Mouse (Mus musculus) adrenal gland, postnatal 14 days (tissue): ENCODE measurements around the gene Vmn1r40. TPM values are rescaled to one million over a fixed set of nuclear protein-coding genes. Genes with fewer than 3 reads are reported as not detected.

Experiments
- total RNA-seq: library from RNA; stranded (reverse); gene quantifications from 2 replicates; pipeline ENCODE4 v1.2.3, GENCODE M21; 2021

Vmn1r40 gene
- total RNA-seq, 1 experiment from 2014 or later, result not detected

Other genes with a start within 250 kb of the Vmn1r40 start
- gene Chchd6, start 111.9 kb upstream of the Vmn1r40 start, total RNA-seq, result 25.8 and 28.5 TPM in 2 replicates
- gene Txnrd3, start 63.6 kb upstream of the Vmn1r40 start, total RNA-seq, result 11.1 and 12.7 TPM in 2 replicates
- not detected in 2 replicates for gene Vmn1r41, start 33.2 kb downstream of the Vmn1r40 start, total RNA-seq
- gene Vmn1r42, start 168.9 kb downstream of the Vmn1r40 start, total RNA-seq, result not detected in 2 replicates
- not detected in 2 replicates for gene Vmn1r43, start 168.9 kb downstream of the Vmn1r40 start, total RNA-seq
- not detected in 2 replicates for gene Vmn1r44, start 176.1 kb downstream of the Vmn1r40 start, total RNA-seq
- not detected in 2 replicates for gene Vmn1r45, start 233.1 kb downstream of the Vmn1r40 start, total RNA-seq